In genomic region chr16:36747767-36748166, GRCm38 (mm10) we compare ENCODE assay signal across 21 mouse cellular contexts. TPM values are rescaled to one million over a fixed set of nuclear protein-coding genes. Genes with fewer than 3 reads are reported as not detected.
"Had no signal": no experiment of that assay in that cellular context is flagged by ENCODE, and none has a peak within 500 bp of the region (broad histone marks: within the 10 kb centered on the region; RNA-seq: fewer than 3 reads in every experiment).

No protein-coding gene starts in this region.

- H3K36me3 ChIP-seq: limb, embryonic 12.5 days; limb, embryonic 15.5 days; liver, embryonic 13.5 days; midbrain, embryonic 10.5 days; midbrain, embryonic 13.5 days; neural tube, embryonic 12.5 days; neural tube, embryonic 15.5 days; stomach, embryonic 15.5 days had no signal

- H3K27me3 ChIP-seq: limb, embryonic 12.5 days; limb, embryonic 15.5 days; liver, embryonic 13.5 days; megakaryocyte, embryonic 14.5 days; midbrain, embryonic 13.5 days; neural tube, embryonic 12.5 days; neural tube, embryonic 15.5 days; stomach, embryonic 15.5 days had no signal

- H3K9ac ChIP-seq: limb, embryonic 12.5 days; limb, embryonic 15.5 days; liver, embryonic 13.5 days; lung, embryonic 14.5 days; midbrain, embryonic 13.5 days; neural tube, embryonic 12.5 days; neural tube, embryonic 15.5 days; stomach, embryonic 15.5 days had no signal

- H3K4me3 ChIP-seq: limb, embryonic 12.5 days; limb, embryonic 15.5 days; liver, embryonic 13.5 days; megakaryocyte, embryonic 14.5 days; midbrain, embryonic 10.5 days; midbrain, embryonic 13.5 days; neural tube, embryonic 12.5 days; neural tube, embryonic 15.5 days; stomach, embryonic 15.5 days had no signal

- H3K9me3 ChIP-seq: limb, embryonic 12.5 days; limb, embryonic 15.5 days; liver, embryonic 13.5 days; megakaryocyte, embryonic 14.5 days; midbrain, embryonic 10.5 days; midbrain, embryonic 13.5 days; neural tube, embryonic 12.5 days; neural tube, embryonic 15.5 days; stomach, embryonic 15.5 days had no signal

- H3K4me1 ChIP-seq: limb, embryonic 12.5 days; limb, embryonic 15.5 days; liver, embryonic 13.5 days; megakaryocyte, embryonic 14.5 days; midbrain, embryonic 10.5 days; midbrain, embryonic 13.5 days; neural tube, embryonic 12.5 days; neural tube, embryonic 15.5 days; stomach, embryonic 15.5 days had no signal

- DNase-seq: kidney, adult 2 months; kidney, postnatal 36 days; left cerebral cortex, postnatal 4 days; liver, embryonic 13.5 days; lung, embryonic 14.5 days; lung, postnatal 10 days; right cerebral cortex, adult 18-20 months; right cerebral cortex, postnatal 14 days; right cerebral cortex, postnatal 4 days; spleen, adult 18-20 months; thymus, postnatal 25 days had no signal

- H3K4me2 ChIP-seq: limb, embryonic 12.5 days; limb, embryonic 15.5 days; liver, embryonic 13.5 days; lung, embryonic 14.5 days; midbrain, embryonic 13.5 days; neural tube, embryonic 12.5 days; neural tube, embryonic 15.5 days; stomach, embryonic 15.5 days had no signal

- ATAC-seq: intestine, postnatal 0 days; midbrain, embryonic 13.5 days had no signal

- H3K27ac ChIP-seq: kidney, postnatal 0 days; limb, embryonic 12.5 days; limb, embryonic 15.5 days; liver, embryonic 13.5 days; midbrain, embryonic 10.5 days; midbrain, embryonic 13.5 days; neural tube, embryonic 12.5 days; neural tube, embryonic 15.5 days; stomach, embryonic 15.5 days had no signal

RNA-seq across cellular contexts. Expression of gene Ildr1, which starts 54.0 kb away (rescaled TPM):
- polyA plus RNA-seq: midbrain, embryonic 13.5 days; neural tube, embryonic 12.5 days had no signal
